Mouse (Mus musculus): ENCODE measurements around the gene Pdlim5. TPM values are rescaled to one million over a fixed set of nuclear protein-coding genes. Genes with fewer than 3 reads are reported as not detected.

Pdlim5 gene
- polyA plus RNA-seq, 1 experiment = 19.9 TPM

DNA sequence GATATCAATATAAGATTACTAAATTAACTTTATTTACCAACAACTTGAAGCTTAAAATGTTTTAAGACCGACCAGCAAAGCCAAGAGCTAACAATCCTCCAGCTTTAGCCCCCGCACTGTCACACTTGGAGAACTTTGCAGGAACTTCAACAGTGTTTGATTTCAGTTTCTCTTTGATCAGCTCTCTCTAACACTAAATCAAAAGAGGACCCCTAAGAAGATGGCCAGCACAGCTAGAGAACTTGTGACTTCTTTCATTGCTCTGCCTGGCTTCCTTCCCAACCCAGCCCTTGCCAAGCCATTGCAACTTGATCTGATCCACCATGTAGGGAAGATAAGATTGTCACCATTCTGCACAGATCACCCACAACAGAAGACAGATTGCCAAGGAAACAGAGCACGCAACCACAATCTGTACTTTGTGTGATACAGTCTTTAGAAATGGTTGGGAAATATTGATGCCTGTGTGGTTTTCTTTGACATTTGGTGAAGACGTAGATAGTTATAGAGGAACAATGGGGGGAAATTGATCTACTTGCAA lies 17.9 kb upstream of the Pdlim5 start:
- no peak overlapping the region for H3K4me3 ChIP-seq (ENCODE audit: insufficient read depth, low read length)
- TF ChIP-seq CTCF (IDR thresholded peaks at IDR 0.05; ENCODE audit: extremely low read depth, insufficient read depth, low read length) = no peak
- no peak for TF ChIP-seq POLR2A (IDR thresholded peaks at IDR 0.05; ENCODE audit: extremely low read depth, insufficient read depth, low read length)
- no peak overlapping the region for H3K27ac ChIP-seq (ENCODE audit: insufficient read depth, low read length)
- no peaks in the 10 kb centered on the region for H3K4me1 ChIP-seq (ENCODE audit: control insufficient read depth, insufficient read depth, low read length)

DNA sequence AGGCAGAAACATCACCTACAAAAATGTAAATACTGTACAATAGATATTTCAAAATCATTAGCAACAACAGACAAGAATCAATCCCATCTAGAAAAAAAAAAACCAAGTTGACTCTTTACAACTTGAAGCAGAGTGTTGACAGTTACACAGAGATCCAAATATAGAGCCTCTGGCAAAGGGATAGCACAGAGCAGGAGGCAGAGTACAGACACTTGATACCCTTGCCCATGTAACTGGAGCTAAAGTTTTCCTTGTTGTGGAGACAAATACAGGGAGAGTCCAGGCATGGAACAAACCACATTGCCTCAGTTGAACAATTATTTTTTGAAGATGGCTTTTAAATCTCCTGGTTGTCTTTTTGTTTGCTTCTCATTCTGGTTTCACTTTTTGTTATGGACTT lies 15.4 kb upstream of the Pdlim5 start:
- Histone ChIP-seq H3K27ac (ENCODE audit: insufficient read depth, low read length) (no peak overlapping the region), H3K4me1 (ENCODE audit: control insufficient read depth, insufficient read depth, low read length) (no peaks in the 10 kb centered on the region), H3K4me3 (ENCODE audit: insufficient read depth, low read length) (no peak overlapping the region)
- TF ChIP-seq POLR2A (IDR thresholded peaks at IDR 0.05; ENCODE audit: extremely low read depth, insufficient read depth, low read length) (no peak), CTCF (IDR thresholded peaks at IDR 0.05; ENCODE audit: extremely low read depth, insufficient read depth, low read length) (no peak)

DNA sequence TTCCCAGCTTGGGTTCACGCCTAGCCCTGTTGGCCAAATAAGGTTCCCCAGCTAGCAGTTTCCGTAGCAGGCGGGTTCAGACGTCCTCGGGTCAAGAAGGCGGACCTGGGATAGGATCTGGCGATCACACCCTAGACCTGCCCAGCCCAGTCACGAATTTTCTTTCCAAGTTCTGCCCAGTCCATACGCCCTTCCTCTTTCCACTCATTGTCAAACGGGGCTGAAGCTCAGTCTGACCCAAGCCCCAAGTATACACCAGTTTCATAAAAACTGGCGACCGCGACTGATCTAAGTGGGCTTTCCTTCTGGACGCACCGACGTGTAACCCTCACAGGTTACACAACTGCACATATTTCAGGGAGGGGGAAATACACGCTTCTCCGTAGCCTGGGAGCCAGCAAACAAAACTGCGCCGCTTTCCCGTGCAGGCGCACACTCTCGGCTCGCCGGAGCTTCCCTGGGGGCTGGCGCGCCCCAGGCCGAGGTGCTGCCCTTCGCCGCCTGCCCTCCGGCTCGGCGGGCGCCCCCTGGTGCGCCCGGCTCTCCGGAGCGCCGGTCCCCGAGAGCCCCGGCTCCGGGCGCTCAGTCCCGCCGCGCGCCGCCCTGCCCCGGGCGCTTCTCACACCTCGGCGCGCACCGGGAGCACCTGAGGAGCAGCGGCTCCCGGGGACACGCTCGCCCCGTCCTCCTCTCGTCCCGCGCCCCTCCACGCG lies 544 bp downstream of the Pdlim5 start:
- Histone ChIP-seq H3K4me3 (ENCODE audit: insufficient read depth, low read length) (peak overlapping the region; percentile 74), H3K4me1 (ENCODE audit: control insufficient read depth, insufficient read depth, low read length) (no peaks in the 10 kb centered on the region), H3K27ac (ENCODE audit: insufficient read depth, low read length) (peak overlapping the region; percentile 66)
- TF ChIP-seq POLR2A (IDR thresholded peaks at IDR 0.05; ENCODE audit: extremely low read depth, insufficient read depth, low read length) (no peak), CTCF (IDR thresholded peaks at IDR 0.05; ENCODE audit: extremely low read depth, insufficient read depth, low read length) (no peak)

DNA sequence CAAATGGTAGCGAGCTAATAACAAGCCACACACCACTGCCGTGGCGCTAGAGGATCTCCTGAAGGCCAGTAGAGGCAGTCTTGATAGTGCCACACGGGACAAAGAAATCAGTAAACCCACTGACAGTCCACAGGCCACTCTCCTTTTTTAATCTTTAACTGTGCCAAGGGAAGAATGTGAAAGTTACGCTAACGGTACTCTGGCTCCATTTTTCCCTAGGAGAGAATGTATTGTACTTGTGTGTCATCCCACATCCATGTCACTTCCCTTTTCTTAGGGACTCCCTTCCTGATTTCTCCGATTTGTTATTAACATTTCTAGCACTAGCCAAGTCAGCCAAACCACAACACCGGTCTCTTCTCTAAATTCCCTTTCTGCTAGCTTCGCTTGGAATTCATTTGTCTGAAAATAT lies 1.5 kb downstream of the Pdlim5 start:
- Histone ChIP-seq H3K4me1 (ENCODE audit: control insufficient read depth, insufficient read depth, low read length) (no peaks in the 10 kb centered on the region), H3K4me3 (ENCODE audit: insufficient read depth, low read length) (peak overlapping the region; percentile 74; the same call in 1 of the 2 replicates), H3K27ac (ENCODE audit: insufficient read depth, low read length) (no peak overlapping the region)
- TF ChIP-seq CTCF (IDR thresholded peaks at IDR 0.05; ENCODE audit: extremely low read depth, insufficient read depth, low read length) = no peak
- no peak for TF ChIP-seq POLR2A (IDR thresholded peaks at IDR 0.05; ENCODE audit: extremely low read depth, insufficient read depth, low read length)

DNA sequence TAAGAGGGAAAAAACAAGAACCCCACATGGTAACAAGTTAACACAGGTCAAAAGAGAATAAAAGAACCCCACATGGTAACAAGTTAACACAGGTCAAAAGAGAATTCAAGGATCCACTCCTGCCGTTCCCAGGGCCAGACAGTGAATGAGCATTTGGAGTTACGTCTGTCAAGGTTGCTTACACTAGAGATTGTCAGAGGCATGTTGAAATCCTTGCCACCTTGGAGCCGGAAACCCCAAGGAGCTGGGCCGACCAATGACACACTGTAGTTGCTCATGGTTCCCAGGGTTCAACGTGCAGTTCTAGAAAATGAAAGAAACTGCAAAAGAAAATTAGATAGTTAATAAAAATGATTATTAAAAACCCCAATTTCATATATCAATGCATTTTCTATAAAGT lies 4.0 kb downstream of the Pdlim5 start:
- no peak overlapping the region for H3K27ac ChIP-seq (ENCODE audit: insufficient read depth, low read length)
- H3K4me3 ChIP-seq (ENCODE audit: insufficient read depth, low read length) = no peak overlapping the region
- H3K4me1 ChIP-seq (ENCODE audit: control insufficient read depth, insufficient read depth, low read length) = no peaks in the 10 kb centered on the region
- TF ChIP-seq POLR2A (IDR thresholded peaks at IDR 0.05; ENCODE audit: extremely low read depth, insufficient read depth, low read length) (no peak), CTCF (IDR thresholded peaks at IDR 0.05; ENCODE audit: extremely low read depth, insufficient read depth, low read length) (no peak)

DNA sequence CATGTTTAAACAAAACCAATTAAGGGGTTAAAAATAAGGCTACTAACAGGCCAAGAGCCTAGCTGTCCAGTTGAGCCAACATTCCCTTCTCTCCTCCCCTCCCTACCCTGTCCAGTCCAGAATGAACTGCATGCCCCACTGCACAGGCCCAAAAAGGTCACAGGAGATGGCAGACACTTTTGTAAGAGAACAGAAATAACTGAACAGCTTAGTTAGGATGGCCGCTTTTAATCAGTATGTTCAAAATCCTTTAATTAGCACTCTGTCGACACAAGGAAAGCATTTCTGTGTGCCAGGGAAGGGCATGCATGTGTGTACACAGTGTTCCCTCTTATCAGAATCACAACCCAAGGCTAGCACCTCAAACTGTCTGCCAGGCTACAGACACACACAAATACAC lies 5.2 kb downstream of the Pdlim5 start:
- Histone ChIP-seq H3K27ac (ENCODE audit: insufficient read depth, low read length) (no peak overlapping the region), H3K4me3 (ENCODE audit: insufficient read depth, low read length) (no peak overlapping the region), H3K4me1 (ENCODE audit: control insufficient read depth, insufficient read depth, low read length) (no peaks in the 10 kb centered on the region)
- TF ChIP-seq POLR2A (IDR thresholded peaks at IDR 0.05; ENCODE audit: extremely low read depth, insufficient read depth, low read length) = no peak

DNA sequence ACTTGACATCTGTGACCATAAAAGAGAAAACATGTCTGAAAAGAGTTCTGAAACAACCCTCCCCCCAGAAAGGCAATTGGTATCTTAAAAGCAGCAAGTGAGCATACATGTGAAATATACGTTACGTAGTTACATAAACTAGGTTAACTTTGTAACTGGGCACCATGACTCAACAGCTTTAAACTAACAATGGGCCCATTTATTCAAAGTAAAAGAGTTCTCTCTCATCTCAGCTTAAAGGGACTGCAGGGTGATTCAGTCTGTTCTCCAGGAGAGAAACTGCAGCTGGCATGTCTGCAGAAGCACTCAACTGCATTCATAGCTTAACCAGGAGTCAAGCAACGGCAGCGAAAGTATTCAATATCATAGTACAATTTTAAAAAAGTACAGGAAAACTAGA lies 7.3 kb downstream of the Pdlim5 start:
- no peak overlapping the region for H3K27ac ChIP-seq (ENCODE audit: insufficient read depth, low read length)
- no peak overlapping the region for H3K4me3 ChIP-seq (ENCODE audit: insufficient read depth, low read length)
- H3K4me1 ChIP-seq (ENCODE audit: control insufficient read depth, insufficient read depth, low read length) = no peaks in the 10 kb centered on the region
- TF ChIP-seq CTCF (IDR thresholded peaks at IDR 0.05; ENCODE audit: extremely low read depth, insufficient read depth, low read length) (no peak), POLR2A (IDR thresholded peaks at IDR 0.05; ENCODE audit: extremely low read depth, insufficient read depth, low read length) (no peak)

DNA sequence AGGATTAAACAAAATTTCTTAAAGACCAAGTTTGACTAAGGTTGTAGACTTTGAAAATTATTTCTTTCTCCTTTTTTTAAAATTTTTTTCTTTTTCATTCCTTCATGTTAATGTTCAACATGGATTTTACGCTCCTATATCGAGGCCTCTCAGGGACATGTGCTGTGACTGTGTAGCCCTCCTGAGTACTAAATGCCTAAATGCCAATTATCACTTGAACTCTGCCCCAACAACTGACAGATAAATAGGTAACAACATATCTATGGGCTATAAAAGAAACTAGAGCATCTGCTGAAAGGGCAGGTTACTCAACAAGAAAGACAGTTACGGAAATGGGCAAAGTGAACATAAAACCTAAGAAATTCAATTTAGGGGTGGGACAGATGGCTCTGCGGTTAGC lies 9.0 kb downstream of the Pdlim5 start:
- Histone ChIP-seq H3K4me1 (ENCODE audit: control insufficient read depth, insufficient read depth, low read length) (no peaks in the 10 kb centered on the region), H3K27ac (ENCODE audit: insufficient read depth, low read length) (no peak overlapping the region), H3K4me3 (ENCODE audit: insufficient read depth, low read length) (no peak overlapping the region)
- TF ChIP-seq CTCF (IDR thresholded peaks at IDR 0.05; ENCODE audit: extremely low read depth, insufficient read depth, low read length) (no peak), POLR2A (IDR thresholded peaks at IDR 0.05; ENCODE audit: extremely low read depth, insufficient read depth, low read length) (no peak)

DNA sequence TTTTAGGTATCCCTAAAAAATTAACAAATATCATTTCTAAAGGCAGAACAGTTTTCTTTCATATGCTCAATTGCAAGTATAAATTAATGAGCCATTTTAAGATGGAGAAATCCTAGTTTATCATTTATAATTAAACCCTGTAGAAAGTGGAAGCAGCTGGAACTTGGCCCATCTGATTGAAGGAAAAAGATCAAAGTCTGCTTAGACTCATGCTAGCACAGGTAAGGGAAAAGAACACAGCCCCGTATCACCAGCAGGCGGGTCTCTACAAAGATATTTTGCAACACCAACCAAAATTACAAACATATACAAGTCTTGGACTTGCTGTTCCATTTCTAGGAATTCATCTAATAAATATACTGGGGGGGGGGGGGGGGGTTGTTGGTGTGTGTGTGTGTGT lies 9.8 kb downstream of the Pdlim5 start:
- no peak overlapping the region for H3K27ac ChIP-seq (ENCODE audit: insufficient read depth, low read length)
- TF ChIP-seq POLR2A (IDR thresholded peaks at IDR 0.05; ENCODE audit: extremely low read depth, insufficient read depth, low read length) (no peak), CTCF (IDR thresholded peaks at IDR 0.05; ENCODE audit: extremely low read depth, insufficient read depth, low read length) (no peak)
- no peak overlapping the region for H3K4me3 ChIP-seq (ENCODE audit: insufficient read depth, low read length)
- H3K4me1 ChIP-seq (ENCODE audit: control insufficient read depth, insufficient read depth, low read length) = no peaks in the 10 kb centered on the region

DNA sequence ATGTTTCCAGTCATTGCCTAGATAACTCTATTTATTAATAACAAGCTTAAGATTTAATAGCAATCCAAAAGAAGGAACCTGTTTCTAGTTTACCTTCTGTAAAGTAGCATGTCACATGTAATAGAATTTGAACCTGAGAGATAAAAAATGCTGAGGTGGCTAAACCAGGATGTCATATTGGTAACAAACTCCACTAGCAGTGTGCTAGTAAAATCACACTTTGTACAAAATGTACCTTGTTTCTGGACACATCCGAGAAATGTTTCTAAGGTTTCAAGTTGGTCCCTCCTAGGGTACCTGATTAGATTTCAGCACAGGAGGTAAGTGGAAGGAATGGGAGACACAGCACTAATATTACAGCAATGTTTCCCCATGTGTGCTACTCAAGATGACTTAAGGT lies 18.9 kb downstream of the Pdlim5 start:
- Histone ChIP-seq H3K4me1 (ENCODE audit: control insufficient read depth, insufficient read depth, low read length) (no peaks in the 10 kb centered on the region), H3K4me3 (ENCODE audit: insufficient read depth, low read length) (no peak overlapping the region), H3K27ac (ENCODE audit: insufficient read depth, low read length) (no peak overlapping the region)
- TF ChIP-seq CTCF (IDR thresholded peaks at IDR 0.05; ENCODE audit: extremely low read depth, insufficient read depth, low read length) (no peak), POLR2A (IDR thresholded peaks at IDR 0.05; ENCODE audit: extremely low read depth, insufficient read depth, low read length) (no peak)

Measured in cortical plate, adult 2 months (tissue).